Mouse (Mus musculus) midbrain, postnatal 0 days (tissue): ENCODE results near the gene Csnk1g2. TPM values are rescaled to one million over a fixed set of nuclear protein-coding genes. Genes with fewer than 3 reads are reported as not detected.

Experiments
- ATAC-seq: fragments of 200-750 bp; cut with Nextera tagmentation; 2 replicates; pipeline ENCODE4 v1.8.0; 2017; ENCODE audit warnings: moderate number of reproducible peaks, mild to moderate bottlenecking, moderate TSS enrichment, moderate library complexity; ENCODE audit not compliant: low FRiP score
- DNase-seq: peaks from one replicate; pipeline ENCODE4 v3.0.0-alpha.2; 2015; ENCODE audit warnings: low spot score
- H3K27ac ChIP-seq: fragments of 300-500 bp; sonication (generic); 2 replicates; pipeline ENCODE4 v1.5.1; 2014; ENCODE audit warnings: low read depth, mild to moderate bottlenecking, low read length, mixed read lengths
- H3K27me3 ChIP-seq: fragments of 300-500 bp; sonication (generic); 2 replicates; pipeline ENCODE4 v1.6.1; 2014; ENCODE audit warnings: low read length, control low read depth, mixed read lengths; ENCODE audit not compliant: insufficient read depth
- H3K36me3 ChIP-seq: fragments of 300-500 bp; sonication (generic); 2 replicates; pipeline ENCODE4 v1.6.1; 2014; ENCODE audit warnings: low read length, control low read depth, mixed read lengths; ENCODE audit not compliant: insufficient read depth
- H3K4me1 ChIP-seq: fragments of 300-500 bp; sonication (generic); 2 replicates; pipeline ENCODE4 v1.6.1; 2014; ENCODE audit warnings: mild to moderate bottlenecking, control low read depth, antibody characterized with exemption, low read length, mixed read lengths; ENCODE audit not compliant: insufficient read depth
- H3K4me2 ChIP-seq: fragments of 300-500 bp; sonication (generic); 2 replicates; pipeline ENCODE4 v1.6.1; 2014; ENCODE audit warnings: low read depth, mild to moderate bottlenecking, low read length, mixed read lengths; ENCODE audit not compliant: poor library complexity, severe bottlenecking
- H3K4me3 ChIP-seq: fragments of 300-500 bp; sonication (generic); 2 replicates; pipeline ENCODE4 v1.5.1; 2014; ENCODE audit warnings: low read depth, mild to moderate bottlenecking, low read length, moderate library complexity
- H3K9ac ChIP-seq: fragments of 300-500 bp; sonication (generic); replicated peaks from 2 replicates; pipeline ENCODE4 v1.6.1; 2014; ENCODE audit warnings: mild to moderate bottlenecking, low read length, moderate library complexity, mixed read lengths; ENCODE audit not compliant: poor library complexity, severe bottlenecking
- H3K9me3 ChIP-seq: fragments of 300-500 bp; sonication (generic); 2 replicates; pipeline ENCODE4 v1.6.1; 2016; ENCODE audit warnings: low read length, control low read depth
- CTCF ChIP-seq: IDR thresholded peaks from 2 replicates; pipeline ENCODE4 v1.5.1; 2016; ENCODE audit warnings: antibody characterized with exemption, mild to moderate bottlenecking
- WGBS: fragments of 180-500 bp; shearing (Covaris S2); extraction: QIAGEN DNeasy Blood & Tissue Kit; methylation state at CpG from one replicate; pipeline ENCODE4 v1.1.7; 2014; 5-methylcytosine and 5-hydroxymethylcytosine counted together
- polyA plus RNA-seq: library from polyadenylated mRNA; unstranded; fragments of >200 nt; fragmentation: Nextera tagmentation; extraction: Ambion mirVana; gene quantifications from 2 replicates; pipeline ENCODE4 v1.2.1, GENCODE M21; 2015
- total RNA-seq: library from RNA; depleted of rRNA; stranded (reverse); fragments of >200 nt; gene quantifications from 2 replicates; pipeline ENCODE4 v1.2.3, GENCODE M21; 2014

Gene Csnk1g2
- total and polyA plus RNA-seq, 2 experiments from 2014 or later: 93.3 to 146 TPM

- Histone ChIP-seq H3K27ac (no peak overlapping the region), H3K27me3 (no peaks in the 10 kb centered on the region), H3K9me3 (no peaks in the 10 kb centered on the region), H3K4me1 (peaks cover 11% of the 10 kb centered on the region), H3K4me3 (no peak overlapping the region), H3K4me2 (no peak overlapping the region), H3K36me3 (peaks cover 14% of the 10 kb centered on the region), H3K9ac (no peak overlapping the region)
- no peak for DNase-seq
- 32% methylated on average over 8 of the region's 8 CpGs for WGBS
- TF ChIP-seq CTCF: no peak
- no peak for ATAC-seq
These were observed 3.0 kb upstream of the Csnk1g2 start for GRCm38 (mm10) chr10:80619465-80620244.

- no peaks in the 10 kb centered on the region for H3K27me3 ChIP-seq
- H3K27ac ChIP-seq: no peak overlapping the region
- H3K4me3 ChIP-seq: no peak overlapping the region
- no peak overlapping the region for H3K9ac ChIP-seq
- H3K4me2 ChIP-seq: no peak overlapping the region
- H3K36me3 ChIP-seq: peaks cover 6% of the 10 kb centered on the region; the same call in 1 of the 2 replicates
- H3K9me3 ChIP-seq: no peaks in the 10 kb centered on the region
- 86% methylated on average over 9 of the region's 9 CpGs for WGBS
- peaks cover 11% of the 10 kb centered on the region for H3K4me1 ChIP-seq
- DNase-seq: no peak
- no peak for ATAC-seq
- TF ChIP-seq CTCF: no peak
These were observed 2.3 kb upstream of the Csnk1g2 start for GRCm38 (mm10) chr10:80620365-80620764.

- Histone ChIP-seq H3K9me3 (no peaks in the 10 kb centered on the region), H3K36me3 (peaks cover 1% of the 10 kb centered on the region; the same call in 1 of the 2 replicates), H3K4me3 (peak overlapping the region; percentile 81), H3K4me1 (peaks cover 11% of the 10 kb centered on the region), H3K27ac (peak overlapping the region; percentile 81), H3K9ac (peak overlapping the region; percentile 62), H3K4me2 (peak overlapping the region; percentile 73), H3K27me3 (no peaks in the 10 kb centered on the region)
- no peak for TF ChIP-seq CTCF
- WGBS: 53% methylated on average over 16 of the region's 16 CpGs
- ATAC-seq (no peak), DNase-seq (no peak)
These were observed 1.6 kb upstream of the Csnk1g2 start for GRCm38 (mm10) chr10:80620796-80621689.

- DNase-seq (no peak), ATAC-seq (no peak)
- Histone ChIP-seq H3K4me2 (peak overlapping the region; percentile 73), H3K4me1 (peaks cover 11% of the 10 kb centered on the region), H3K36me3 (no peaks in the 10 kb centered on the region), H3K9ac (peak overlapping the region; percentile 62), H3K9me3 (no peaks in the 10 kb centered on the region), H3K4me3 (peak overlapping the region; percentile 81), H3K27ac (peak overlapping the region; percentile 81), H3K27me3 (no peaks in the 10 kb centered on the region)
- no peak for TF ChIP-seq CTCF
- whole genome bisulfite sequencing: under 1% methylated on average over 9 of the region's 9 CpGs
These were observed 1.0 kb upstream of the Csnk1g2 start for GRCm38 (mm10) chr10:80621690-80621939.

GRCm38 (mm10) chr10:80621940-80622660 lies 538 bp upstream of the Csnk1g2 start:
- TF ChIP-seq CTCF: no peak
- WGBS: 1% methylated on average over 64 of the region's 64 CpGs

More at GRCm38 (mm10) chr10:80621940-80622660, 538 bp upstream of the Csnk1g2 start:
- no peaks in the 10 kb centered on the region for H3K9me3 ChIP-seq
- H3K4me2 ChIP-seq: peak overlapping the region; percentile 73
- peak overlapping the region; percentile 81 for H3K27ac ChIP-seq
- H3K9ac ChIP-seq: peak overlapping the region; percentile 91
- peak overlapping the region; percentile 81 for H3K4me3 ChIP-seq
- H3K4me1 ChIP-seq: peaks cover 11% of the 10 kb centered on the region
- no peaks in the 10 kb centered on the region for H3K27me3 ChIP-seq
- H3K36me3 ChIP-seq: no peaks in the 10 kb centered on the region
- DNase-seq (peak; percentile 100), ATAC-seq (peak; percentile 96)
